Mouse (Mus musculus) liver, embryonic 14.5 days (tissue): ENCODE measurements around the gene Adcyap1r1. TPM values are rescaled to one million over a fixed set of nuclear protein-coding genes. Genes with fewer than 3 reads are reported as not detected.

Source experiments
- ATAC-seq: fragments of 200-750 bp; cut with Nextera tagmentation; 2 replicates; pipeline ENCODE4 v1.8.0; 2017; ENCODE audit warnings: moderate number of reproducible peaks, mild to moderate bottlenecking, moderate library complexity; ENCODE audit not compliant: insufficient read depth
- DNase-seq, 3 experiments: peaks; one replicate each; pipeline ENCODE4 v3.0.0-alpha.2; 2012 to 2013; ENCODE audit warnings: low read depth in 3 of 3, low spot score in 3 of 3
- H3K27ac ChIP-seq: fragments of 300-500 bp; sonication (generic); 2 replicates; pipeline ENCODE4 v1.5.1; 2014; ENCODE audit warnings: moderate library complexity, mild to moderate bottlenecking, control low read depth, inconsistent platforms
- H3K27me3 ChIP-seq: fragments of 300-500 bp; sonication (generic); 2 replicates; pipeline ENCODE4 v1.6.1; 2014; ENCODE audit warnings: mild to moderate bottlenecking, low read length, moderate library complexity; ENCODE audit not compliant: control insufficient read depth, insufficient read depth
- H3K36me3 ChIP-seq: fragments of 300-500 bp; sonication (generic); replicated peaks from 2 replicates; pipeline ENCODE4 v1.6.1; 2014; ENCODE audit warnings: low read depth; ENCODE audit not compliant: control insufficient read depth, insufficient read depth
- H3K4me1 ChIP-seq, 2 experiments: fragments of 200-500 bp in 1 of 2; fragments of 300-500 bp in 1 of 2; sonication (generic) in 1 of 2; replicated peaks; 2 replicates each; pipeline ENCODE4 v1.6.1; 2012 to 2014; ENCODE audit warnings: antibody characterized with exemption in 1 of 2, inconsistent platforms in 1 of 2, low read length in 1 of 2; ENCODE audit not compliant: control insufficient read depth in 2 of 2, insufficient read depth in 2 of 2
- H3K4me2 ChIP-seq: fragments of 300-500 bp; sonication (generic); 2 replicates; pipeline ENCODE4 v1.6.1; 2014; ENCODE audit warnings: low read depth, mild to moderate bottlenecking, control low read depth, moderate library complexity
- H3K4me3 ChIP-seq, 2 experiments: fragments of 200-500 bp in 1 of 2; fragments of 300-500 bp in 1 of 2; sonication (generic) in 1 of 2; 2 replicates each; pipeline ENCODE4 v1.5.1; 2012 to 2014; ENCODE audit warnings: low read depth in 2 of 2, low read length in 2 of 2, mild to moderate bottlenecking in 2 of 2, control low read depth in 1 of 2, inconsistent platforms in 1 of 2, moderate library complexity in 1 of 2; ENCODE audit not compliant: insufficient read depth in 1 of 2
- H3K9ac ChIP-seq: fragments of 300-500 bp; sonication (generic); replicated peaks from 2 replicates; pipeline ENCODE4 v1.6.1; 2014; ENCODE audit warnings: mild to moderate bottlenecking, control low read depth, moderate library complexity
- H3K9me3 ChIP-seq: fragments of 300-500 bp; sonication (generic); 2 replicates; pipeline ENCODE4 v1.6.1; 2016; ENCODE audit warnings: low read length, mixed read lengths; ENCODE audit not compliant: control insufficient read depth
- CTCF ChIP-seq: IDR thresholded peaks from 2 replicates; pipeline ENCODE4 v1.5.1; 2016; ENCODE audit warnings: antibody characterized with exemption, low read depth, control low read depth
- EP300 ChIP-seq: IDR thresholded peaks from 2 replicates; pipeline ENCODE4 v1.6.1; 2016; ENCODE audit warnings: antibody characterized with exemption, low read depth
- WGBS: fragments of 180-500 bp; shearing (Covaris S2); extraction: QIAGEN DNeasy Blood & Tissue Kit; methylation state at CpG from one replicate; pipeline ENCODE4 v1.1.7; 2014; ENCODE audit not compliant: insufficient replicate concordance; 5-methylcytosine and 5-hydroxymethylcytosine counted together
- polyA plus RNA-seq, 2 experiments: library from polyadenylated mRNA; depleted of rRNA in 1 of 2; stranded (reverse) in 1 of 2; unstranded in 1 of 2; fragments of >200 nt; fragmentation: Nextera tagmentation in 1 of 2; extraction: Ambion mirVana in 1 of 2; gene quantifications; 2 replicates each; pipeline versions ENCODE4 v1.2.1 to v1.2.3; 2012 to 2014

The Adcyap1r1 gene
- polyA plus RNA-seq, 2 experiments = 0.01 TPM; not detected in 1

- H3K9ac ChIP-seq = no peak overlapping the region
- no peaks in the 10 kb centered on the region for H3K27me3 ChIP-seq
- no peaks in the 10 kb centered on the region for H3K9me3 ChIP-seq
- WGBS = 9% methylated on average over 3 of the region's 3 CpGs
- no peak overlapping the region for H3K27ac ChIP-seq
- H3K36me3 ChIP-seq = no peaks in the 10 kb centered on the region
- ATAC-seq (no peak), DNase-seq (no peak)
- no peak overlapping the region for H3K4me3 ChIP-seq
- no peak overlapping the region for H3K4me2 ChIP-seq
- no peaks in the 10 kb centered on the region for H3K4me1 ChIP-seq
- TF ChIP-seq CTCF = no peak
- TF ChIP-seq EP300 = no peak
Measured at GRCm38 (mm10) chr6:55437919-55438318, 13.9 kb upstream of the Adcyap1r1 start.

GRCm38 (mm10) chr6:55438837-55439236, 12.9 kb upstream of the Adcyap1r1 start:
- DNase-seq = no peak
- no peak overlapping the region for H3K4me3 ChIP-seq
- no peak overlapping the region for H3K27ac ChIP-seq
- ATAC-seq = no peak
- no peaks in the 10 kb centered on the region for H3K9me3 ChIP-seq
- H3K9ac ChIP-seq = no peak overlapping the region
- no peak for TF ChIP-seq EP300
- TF ChIP-seq CTCF = no peak
- whole genome bisulfite sequencing = 38% methylated on average over 2 of the region's 2 CpGs
- H3K36me3 ChIP-seq = no peaks in the 10 kb centered on the region
- no peak overlapping the region for H3K4me2 ChIP-seq
- no peaks in the 10 kb centered on the region for H3K27me3 ChIP-seq
- H3K4me1 ChIP-seq = no peaks in the 10 kb centered on the region

- no peaks in the 10 kb centered on the region for H3K4me1 ChIP-seq
- no peak overlapping the region for H3K9ac ChIP-seq
- no peak for TF ChIP-seq EP300
- no peak for TF ChIP-seq CTCF
- no peak overlapping the region for H3K4me2 ChIP-seq
- H3K9me3 ChIP-seq = no peaks in the 10 kb centered on the region
- H3K36me3 ChIP-seq = no peaks in the 10 kb centered on the region
- no peaks in the 10 kb centered on the region for H3K27me3 ChIP-seq
- no peak overlapping the region for H3K27ac ChIP-seq
- no peak for ATAC-seq
- no peak for DNase-seq
- H3K4me3 ChIP-seq = no peak overlapping the region
- 22% methylated on average over 2 of the region's 2 CpGs for WGBS
Measured at GRCm38 (mm10) chr6:55443927-55444688, 7.7 kb upstream of the Adcyap1r1 start.

- DNase-seq (no peak), ATAC-seq (no peak)
- Histone ChIP-seq H3K4me3 (no peak overlapping the region), H3K9ac (no peak overlapping the region), H3K36me3 (no peaks in the 10 kb centered on the region), H3K4me2 (no peak overlapping the region), H3K4me1 (no peaks in the 10 kb centered on the region), H3K9me3 (no peaks in the 10 kb centered on the region), H3K27me3 (no peaks in the 10 kb centered on the region), H3K27ac (no peak overlapping the region)
- no peak for TF ChIP-seq EP300
- no peak for TF ChIP-seq CTCF
- 31% methylated on average over 4 of the region's 4 CpGs for WGBS
Measured at GRCm38 (mm10) chr6:55444721-55445120, 7.1 kb upstream of the Adcyap1r1 start.

- no peak for DNase-seq
- WGBS = 55% methylated on average over 9 of the region's 9 CpGs
- Histone ChIP-seq H3K4me1 (no peaks in the 10 kb centered on the region), H3K4me2 (no peak overlapping the region), H3K27ac (no peak overlapping the region), H3K27me3 (peaks cover 29% of the 10 kb centered on the region), H3K9ac (no peak overlapping the region), H3K4me3 (no peak overlapping the region), H3K9me3 (no peaks in the 10 kb centered on the region), H3K36me3 (no peaks in the 10 kb centered on the region)
- no peak for TF ChIP-seq EP300
- no peak for TF ChIP-seq CTCF
- ATAC-seq = no peak
Measured at GRCm38 (mm10) chr6:55448199-55448598, 3.6 kb upstream of the Adcyap1r1 start.
